Mouse (Mus musculus) testis, postnatal 10 days (tissue): Measurements from ENCODE around the gene Trim38.
"Not testable (repeated sequence)": the region's sequence is repeated elsewhere in the genome, so short reads cannot be mapped to it uniquely, and the experiment has no call there.

Source experiments
- DNase-seq: peaks from one replicate; pipeline ENCODE4 v3.0.0; 2021; ENCODE audit warnings: low spot score

Gene Trim38

DNA sequence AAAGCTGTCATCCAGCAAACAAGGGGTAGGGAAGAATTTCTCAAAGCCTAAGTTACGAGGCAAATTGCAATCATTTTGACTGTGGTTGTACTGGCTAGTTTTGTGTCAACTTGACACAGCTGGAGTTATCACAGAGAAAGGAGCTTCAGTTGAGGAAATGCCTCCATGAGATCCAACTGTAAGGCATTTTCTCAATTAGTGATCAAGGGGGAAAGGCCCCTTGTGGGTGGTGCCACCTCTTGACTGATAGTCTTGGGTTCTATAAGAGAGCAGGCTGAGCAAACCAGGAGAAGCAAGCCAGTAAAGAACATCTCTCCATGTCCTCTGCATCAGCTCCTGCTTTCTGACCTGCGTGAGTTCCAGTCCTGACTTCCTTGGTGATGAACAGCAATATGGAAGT, at the start of gene Trim38:
Trim38 (plus strand) TSS at position 301 of the 400 bp plus-strand sequence.
- DNase-seq, result not testable (repeated sequence)

DNA sequence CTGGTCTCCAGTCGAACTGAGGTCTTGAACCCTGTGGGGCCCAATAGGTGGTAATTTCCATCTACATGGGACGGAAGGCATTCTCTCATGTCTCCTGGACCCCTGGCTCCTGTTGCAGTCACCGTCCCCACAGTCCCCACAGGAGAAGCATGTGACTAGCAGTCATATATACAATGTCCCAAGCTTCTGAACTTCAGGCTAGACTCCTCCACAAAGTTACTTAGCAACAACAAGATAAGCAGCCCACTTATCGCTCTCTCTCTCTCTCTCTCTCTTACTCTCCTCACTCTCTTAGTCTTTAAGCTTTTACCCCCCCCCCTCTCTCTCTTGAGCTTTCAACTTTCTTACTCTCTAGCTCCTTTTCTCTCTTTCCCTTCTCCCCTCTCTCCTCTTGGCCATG, 45.5 kb upstream of the Trim38 start:
- DNase-seq, result no peak

DNA sequence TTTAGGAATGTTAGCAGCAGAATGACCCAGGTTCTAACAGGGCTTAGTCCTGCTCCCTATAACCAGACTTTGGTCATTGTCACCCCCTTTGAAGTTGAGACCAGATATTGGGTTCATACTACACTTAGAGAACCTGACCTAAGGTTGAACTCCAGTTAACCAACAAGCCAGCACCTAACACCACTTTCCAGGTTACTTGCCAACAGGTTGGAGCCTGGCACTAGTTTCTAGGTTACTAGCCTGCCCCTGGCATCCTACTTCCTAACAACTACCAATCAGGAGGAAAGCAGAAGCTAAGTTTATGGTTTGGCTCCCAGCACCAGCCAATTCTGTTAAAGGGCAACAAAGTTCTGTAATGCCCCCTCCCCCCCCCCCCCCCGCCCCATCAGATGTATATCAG, 44.5 kb upstream of the Trim38 start:
- no peak for DNase-seq

DNA sequence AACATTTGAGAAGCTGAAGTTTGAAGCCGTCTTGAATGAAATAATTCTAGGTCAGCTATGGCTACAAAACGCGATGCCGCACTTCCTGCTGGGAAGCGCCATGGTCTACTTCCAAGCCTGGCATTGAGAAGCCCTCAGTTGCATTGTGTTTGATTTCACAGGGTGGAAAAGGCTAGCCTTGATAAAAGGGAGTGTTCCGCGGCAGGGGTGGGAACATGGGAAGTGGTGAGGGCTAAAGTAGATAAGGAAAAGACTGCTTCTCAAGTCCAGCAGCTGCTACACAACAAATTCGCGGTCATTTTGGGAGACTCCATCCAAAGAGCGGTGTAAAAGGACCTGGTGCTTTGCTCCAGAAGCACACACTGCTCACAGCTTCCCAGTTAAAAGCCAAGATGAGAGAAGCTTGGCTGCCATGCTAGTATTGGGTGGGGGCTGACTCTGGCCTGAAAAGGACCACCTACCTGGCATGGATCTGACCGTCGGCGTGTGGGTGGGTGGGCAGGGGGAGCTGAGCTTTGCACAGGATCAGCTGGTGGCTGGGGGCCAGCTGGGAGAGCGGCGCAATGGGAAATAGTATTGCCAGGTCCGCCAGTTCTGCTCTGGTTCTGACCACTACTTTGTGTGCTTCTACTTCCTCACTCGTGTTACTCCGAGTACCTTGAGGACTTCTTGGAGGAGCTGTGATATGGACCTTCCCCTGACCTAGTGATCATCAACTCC, 41.1 kb upstream of the Trim38 start:
- DNase-seq, result no peak

DNA sequence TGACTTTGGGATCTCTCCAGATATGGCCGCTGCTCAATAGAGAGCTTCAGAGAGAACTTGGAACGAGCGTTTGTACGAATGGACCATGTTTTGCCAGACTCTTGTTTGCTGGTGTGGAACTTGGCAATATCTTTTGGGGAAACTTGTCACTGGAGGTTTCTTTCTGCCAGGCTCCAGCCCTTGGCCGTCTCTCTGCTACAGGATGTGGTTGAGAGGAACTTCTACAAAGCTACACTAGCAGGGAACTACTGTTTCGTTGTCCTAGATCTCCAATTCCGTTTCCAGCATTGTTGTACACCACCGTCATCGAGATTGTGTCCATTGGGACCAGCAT, 40.6 kb upstream of the Trim38 start:
- no peak for DNase-seq

DNA sequence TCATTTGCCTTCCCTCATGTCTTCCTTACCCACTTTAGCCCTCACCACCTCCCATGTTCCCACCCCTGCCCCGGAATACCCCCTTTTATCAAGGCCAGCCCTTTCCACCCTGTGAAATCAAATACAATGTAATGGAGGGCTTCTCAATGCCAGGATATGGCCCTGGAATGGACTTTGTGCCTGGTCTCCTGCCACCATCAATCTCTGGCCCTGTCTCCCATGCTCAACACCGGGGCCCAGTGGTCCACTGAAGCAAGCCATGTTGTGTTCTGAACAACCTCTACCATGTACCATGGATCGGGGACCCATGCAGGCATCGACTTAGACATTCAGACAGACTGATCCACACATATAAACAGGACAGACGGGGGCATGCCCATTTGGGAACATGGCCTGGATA, 40.0 kb upstream of the Trim38 start:
- DNase-seq, result no peak

DNA sequence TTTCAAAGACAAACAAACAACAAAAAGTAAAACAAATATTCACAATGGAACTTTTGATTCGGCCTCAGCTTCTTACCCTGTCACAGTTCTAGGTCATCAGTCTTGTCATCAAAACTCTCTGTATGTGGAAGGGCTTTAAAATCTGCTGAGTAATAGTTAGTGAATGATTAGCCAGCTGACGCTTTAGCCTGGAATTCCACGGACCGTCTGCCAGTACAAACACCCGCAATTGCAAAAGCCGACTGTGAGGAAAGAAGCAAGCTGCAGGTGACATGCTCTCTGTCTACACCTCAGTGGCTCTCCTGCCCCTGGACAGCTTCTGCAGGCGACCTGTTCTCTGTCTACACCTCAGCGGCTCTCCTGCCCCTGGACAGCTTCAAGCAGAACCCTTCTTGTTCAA, 39.2 kb upstream of the Trim38 start:
- DNase-seq, result no peak

DNA sequence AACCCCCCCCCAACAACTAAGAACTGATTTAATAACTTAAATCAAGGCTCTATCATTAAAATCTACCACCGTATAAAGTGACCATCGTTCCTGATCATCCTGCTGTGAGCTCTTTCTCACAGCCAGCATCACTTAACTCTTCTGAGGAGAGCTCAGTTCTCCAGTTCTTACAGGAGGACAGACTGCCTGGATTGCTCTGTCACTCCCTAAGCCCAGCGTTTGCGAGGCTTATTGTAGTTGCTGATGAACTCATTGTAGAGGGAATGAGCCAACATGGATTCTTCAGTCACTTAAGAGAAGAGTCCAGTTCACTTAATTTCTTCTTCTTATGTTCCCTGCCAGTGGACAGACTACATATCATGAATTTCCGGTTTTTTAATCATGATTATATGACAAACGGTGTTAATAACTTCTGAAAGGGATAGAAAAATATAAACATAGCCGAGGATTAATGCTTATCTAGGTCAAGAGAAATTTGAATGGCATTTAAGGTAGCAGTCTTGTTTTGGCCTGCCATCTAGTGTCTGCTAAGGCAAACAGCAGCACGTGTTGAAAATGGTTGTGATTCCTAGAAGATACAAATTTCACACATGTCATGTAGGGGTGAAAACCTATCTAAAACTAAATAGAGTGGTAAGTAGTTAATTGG, 37.4 kb upstream of the Trim38 start:
- DNase-seq, result no peak

DNA sequence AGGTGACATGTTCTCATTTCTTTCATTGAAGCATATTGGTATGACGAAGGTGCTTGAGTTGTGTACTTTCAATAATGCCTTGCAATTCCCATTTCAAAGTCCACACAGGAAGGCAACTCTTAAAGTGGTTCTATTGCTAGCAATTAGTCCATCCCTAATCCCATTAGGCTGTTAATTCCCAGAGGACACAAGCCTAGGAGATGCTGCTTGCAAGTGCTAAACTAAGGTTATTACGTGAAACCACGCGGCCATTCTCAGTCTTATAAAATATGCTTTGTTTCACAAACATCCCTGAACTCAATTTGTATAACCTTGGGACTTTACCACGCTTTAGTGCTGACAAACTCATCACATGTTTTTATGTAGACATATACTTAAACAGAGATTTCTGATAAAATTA, 32.6 kb upstream of the Trim38 start:
- no peak for DNase-seq

DNA sequence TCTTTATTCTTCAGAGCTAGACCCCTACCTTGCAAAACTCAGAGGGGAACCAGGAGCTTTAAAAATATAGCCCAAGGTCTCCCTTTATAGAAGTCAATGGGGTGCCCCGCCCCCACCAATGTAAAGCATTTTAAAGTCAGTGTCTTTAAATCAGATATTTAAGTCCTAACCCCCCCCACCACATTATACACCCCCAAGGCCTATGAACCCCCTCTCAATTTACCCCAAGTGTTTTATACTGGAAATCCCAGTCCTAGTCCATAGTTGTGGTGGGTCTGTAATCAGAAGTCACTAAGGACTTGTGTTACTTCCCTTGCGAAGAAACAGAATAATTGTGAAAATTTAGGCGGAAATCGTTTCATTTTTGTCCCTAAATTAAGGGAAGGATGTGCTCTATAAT, 31.7 kb upstream of the Trim38 start:
- DNase-seq, result peak; percentile 60

DNA sequence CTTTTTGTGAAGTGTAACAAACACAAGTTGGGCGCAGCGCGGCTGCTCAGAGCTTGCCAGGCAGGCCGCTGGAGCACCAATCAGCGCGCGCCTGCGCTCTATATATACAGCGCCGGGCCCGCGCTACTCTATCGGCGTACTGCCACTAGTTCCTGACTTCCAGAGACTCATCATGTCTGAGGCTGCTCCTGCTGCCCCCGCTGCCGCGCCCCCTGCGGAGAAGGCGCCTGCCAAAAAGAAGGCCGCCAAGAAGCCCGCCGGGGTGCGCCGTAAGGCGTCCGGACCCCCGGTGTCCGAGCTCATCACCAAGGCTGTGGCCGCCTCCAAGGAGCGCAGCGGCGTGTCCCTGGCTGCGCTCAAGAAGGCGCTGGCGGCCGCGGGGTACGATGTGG, 31.0 kb upstream of the Trim38 start, which contains the start of gene Hist1h1c:
Hist1h1c (plus strand) TSS at position 132 of the 392 bp plus-strand sequence.
- peak; percentile 92 for DNase-seq

DNA sequence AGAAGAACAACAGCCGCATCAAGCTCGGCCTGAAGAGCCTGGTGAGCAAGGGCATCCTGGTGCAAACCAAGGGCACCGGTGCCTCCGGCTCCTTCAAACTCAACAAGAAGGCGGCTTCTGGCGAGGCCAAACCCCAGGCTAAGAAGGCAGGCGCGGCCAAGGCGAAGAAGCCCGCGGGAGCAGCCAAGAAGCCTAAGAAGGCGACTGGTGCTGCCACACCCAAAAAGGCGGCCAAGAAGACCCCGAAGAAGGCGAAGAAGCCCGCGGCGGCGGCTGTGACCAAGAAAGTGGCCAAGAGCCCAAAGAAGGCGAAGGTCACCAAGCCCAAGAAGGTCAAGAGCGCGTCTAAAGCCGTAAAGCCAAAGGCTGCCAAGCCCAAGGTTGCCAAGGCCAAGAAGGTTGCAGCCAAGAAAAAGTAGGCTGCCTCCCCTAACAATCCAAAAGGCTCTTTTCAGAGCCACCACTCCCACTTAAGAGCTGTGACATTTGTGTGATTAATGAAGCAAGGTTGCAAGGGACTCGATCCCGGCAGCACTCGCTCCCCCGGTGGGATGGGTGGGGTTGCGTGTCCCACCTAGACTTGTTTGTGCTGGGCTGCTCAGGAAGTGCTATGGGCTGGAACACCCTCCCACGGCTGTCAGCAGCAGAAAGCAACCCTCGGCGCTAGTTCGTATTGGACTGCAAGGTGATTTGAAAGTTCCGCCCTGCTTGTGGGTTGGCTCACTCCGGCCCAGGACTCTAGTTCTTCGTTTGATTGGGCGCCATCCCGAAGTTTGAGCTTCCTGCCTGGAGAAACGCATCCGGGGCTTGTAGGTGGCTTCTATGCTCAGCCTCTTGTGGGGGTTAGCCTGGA, 30.4 kb upstream of the Trim38 start:
- DNase-seq, result peak; percentile 85

DNA sequence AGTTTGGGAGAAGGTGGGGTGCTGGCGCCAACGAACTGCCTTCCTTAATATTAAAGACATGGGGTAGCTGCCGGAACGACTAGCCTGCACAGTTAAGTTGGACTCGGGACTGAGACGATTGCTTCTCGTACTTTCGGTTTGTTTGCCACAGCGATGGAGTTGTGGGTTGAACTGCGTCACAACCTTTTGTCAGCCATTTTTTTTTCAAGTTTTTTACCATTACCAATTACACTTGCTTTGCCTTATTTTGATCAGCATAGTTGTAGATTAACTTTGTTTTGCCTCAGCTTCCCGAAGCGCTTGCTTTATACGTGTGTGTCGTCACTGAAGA, 29.8 kb upstream of the Trim38 start:
- no peak for DNase-seq

DNA sequence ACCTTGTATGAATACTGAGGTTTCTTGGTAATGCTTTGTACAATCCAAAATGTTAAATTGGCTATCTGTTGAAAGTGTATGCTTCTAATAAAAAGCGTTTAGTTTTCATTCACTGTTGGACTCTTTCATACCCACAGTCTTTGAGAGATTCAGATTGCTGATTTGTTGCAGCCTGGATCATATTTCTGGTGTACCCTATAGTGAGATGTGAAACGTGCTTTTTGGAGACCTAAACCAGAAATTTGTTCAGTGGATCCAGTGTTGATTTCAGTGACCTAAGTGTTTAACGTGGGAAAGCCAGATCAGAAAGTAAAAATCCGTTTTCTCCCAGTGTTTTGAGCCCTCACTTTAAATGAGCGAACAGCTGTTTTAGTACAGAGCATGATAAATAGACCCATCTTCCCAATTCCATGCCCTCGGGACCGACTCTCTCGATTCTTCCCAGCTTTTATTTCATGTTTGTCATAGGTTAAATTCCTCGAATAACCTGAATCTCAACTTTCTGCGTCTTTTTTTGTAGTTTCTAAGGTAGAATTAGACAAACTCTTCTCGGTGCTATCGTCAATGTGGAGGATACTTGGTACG, 29.4 kb upstream of the Trim38 start:
- no peak for DNase-seq

DNA sequence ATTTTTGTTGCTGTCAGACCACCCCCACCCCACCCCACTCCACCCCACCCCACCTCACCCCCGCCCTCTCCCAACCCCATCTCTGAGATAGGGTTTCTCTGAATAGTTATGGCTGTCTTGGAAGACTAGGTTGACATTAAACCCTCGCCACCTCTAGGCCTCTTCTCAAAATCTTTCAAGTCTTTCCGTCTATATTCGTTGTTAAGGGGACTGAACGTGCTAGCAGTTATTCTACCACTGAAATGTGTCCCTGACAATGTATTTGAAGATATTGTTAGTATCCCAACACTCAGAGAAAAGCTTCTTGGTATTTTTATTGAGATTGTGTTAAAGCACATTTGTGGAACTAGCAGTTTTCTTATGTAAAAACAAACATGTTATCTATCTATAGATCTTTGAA, 28.8 kb upstream of the Trim38 start:
- no peak for DNase-seq

DNA sequence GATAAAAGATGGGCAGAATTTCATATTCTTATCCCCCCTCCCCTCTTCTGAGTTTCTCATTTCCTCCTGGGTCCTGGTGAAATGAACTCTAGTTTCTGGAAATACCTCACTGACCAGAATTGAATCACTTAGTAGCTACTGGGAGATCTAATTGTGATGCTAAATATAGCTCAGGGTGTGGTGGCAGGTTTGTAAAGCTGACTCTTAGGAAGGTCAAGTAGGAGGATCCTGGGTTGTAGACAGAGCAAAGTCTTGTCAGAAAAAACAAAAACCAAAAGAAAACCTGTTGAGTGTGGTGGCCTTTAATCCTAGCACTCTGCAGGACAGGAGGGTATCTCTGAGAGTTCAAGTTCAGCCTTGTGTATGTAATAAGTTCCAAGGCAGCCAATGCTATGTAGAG, 27.7 kb upstream of the Trim38 start:
- DNase-seq, result no peak

DNA sequence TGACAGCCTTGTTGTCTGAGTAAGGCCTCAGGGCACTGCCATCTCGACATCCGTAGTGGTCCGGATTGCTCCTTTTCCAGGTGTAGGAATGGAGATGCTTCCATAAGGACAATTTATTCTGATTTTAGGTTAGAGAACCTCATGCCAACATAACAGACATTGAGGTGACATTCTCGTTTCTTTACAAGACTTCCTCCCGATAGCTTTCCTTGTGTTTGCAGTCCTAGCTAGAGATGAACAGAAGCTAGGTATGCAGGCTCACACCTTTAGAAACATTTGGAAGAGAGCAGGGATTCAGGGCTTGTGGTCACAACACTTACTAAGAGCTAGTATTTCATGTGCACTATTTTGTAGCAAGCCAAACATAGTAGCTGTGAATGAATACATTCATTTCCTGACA, 26.5 kb upstream of the Trim38 start:
- DNase-seq, result no peak

DNA sequence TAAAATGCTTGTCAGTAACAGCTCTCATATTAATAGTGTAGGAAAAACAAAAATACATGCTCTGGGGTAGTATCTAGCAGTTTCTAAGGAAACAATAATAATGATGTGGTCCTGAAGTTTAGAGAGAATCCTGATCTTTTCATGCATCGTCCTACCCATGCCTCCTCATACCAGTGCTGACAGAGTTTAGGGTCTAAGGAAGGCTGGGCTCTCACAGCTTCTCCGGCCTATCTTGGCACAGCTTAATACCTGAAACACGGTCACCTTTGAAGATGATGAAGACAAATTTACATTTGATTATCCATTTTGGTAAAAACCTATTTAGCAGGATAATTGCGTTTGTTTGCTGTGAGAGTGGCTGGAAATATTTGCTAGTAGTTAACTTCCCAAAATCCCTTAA, 25.8 kb upstream of the Trim38 start:
- DNase-seq, result no peak

DNA sequence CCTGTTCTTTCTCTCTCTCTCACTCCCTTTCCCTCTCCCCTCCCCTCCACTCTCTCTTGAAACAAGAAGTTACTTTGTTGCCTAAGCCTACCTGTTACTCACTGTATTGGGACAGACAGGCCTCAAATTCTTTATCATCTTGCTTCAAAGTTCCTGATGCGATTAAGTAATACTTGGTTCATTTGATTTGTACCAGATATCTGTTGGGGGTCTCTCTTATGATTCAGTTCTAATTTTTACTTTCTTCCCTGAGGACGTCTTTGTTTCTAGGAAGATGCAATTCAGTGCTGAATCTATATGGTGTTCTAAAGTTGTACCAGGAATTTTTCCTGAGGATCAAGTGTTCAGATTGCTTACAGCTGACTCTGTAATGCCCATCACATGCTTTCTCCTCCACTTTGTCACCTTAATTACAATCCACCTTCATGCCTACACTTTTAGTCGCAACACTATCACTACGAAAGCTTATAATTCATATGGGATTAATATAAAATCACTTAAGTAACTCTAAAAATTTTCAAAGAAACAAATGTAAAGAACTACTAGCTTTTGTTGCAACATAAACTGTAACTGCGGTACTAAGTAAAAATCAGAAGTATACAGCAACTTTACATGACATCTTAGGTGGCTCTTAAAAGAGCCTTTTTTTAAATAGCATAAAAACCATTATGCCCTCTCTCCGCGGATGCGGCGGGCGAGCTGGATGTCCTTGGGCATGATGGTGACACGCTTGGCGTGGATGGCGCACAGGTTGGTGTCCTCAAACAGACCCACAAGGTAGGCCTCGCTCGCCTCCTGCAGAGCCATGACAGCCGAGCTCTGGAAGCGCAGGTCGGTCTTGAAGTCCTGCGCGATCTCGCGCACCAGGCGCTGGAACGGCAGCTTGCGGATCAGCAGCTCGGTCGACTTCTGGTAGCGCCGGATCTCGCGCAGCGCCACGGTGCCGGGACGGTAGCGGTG, 25.0 kb upstream of the Trim38 start:
- DNase-seq, result no peak

DNA sequence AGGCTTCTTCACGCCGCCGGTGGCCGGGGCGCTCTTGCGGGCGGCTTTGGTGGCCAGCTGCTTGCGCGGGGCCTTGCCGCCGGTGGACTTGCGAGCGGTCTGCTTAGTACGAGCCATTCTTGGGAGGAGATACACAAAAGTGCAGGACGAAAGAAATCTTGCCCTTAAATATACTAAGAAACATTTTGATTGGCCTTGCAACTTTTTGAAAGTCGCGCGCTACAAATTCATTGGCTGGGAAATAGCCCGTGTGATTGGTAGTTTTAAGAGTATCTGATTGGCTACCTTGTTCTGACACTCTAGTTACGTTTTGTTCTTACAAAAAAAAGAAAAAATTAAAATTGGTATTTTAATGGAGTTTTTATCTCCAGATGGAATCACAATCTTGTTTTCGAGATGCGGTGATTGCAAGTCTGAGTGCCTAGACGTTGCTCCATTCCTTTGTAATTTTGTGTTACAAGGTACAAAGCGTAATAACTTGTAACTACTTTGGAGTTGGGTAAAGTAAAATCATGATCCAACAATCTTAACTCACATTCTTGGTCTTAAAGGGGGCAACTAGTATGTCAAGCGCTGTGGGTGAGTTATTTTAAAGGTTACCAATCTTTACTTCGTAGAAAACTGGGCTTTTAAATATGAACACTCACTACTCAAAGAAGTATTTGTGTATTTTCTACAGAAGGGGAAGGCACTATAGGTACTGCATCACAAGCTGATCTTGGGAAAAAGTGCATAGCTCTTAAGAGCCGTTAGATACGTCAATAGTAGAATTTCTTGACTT, 24.1 kb upstream of the Trim38 start, which contains the start of gene Hist1h3c:
Hist1h3c (minus strand) TSS at position 222 of the 781 bp plus-strand sequence.
- peak; percentile 92 for DNase-seq
